Mouse (Mus musculus): Measurements from ENCODE around the gene Tshb.

DNA sequence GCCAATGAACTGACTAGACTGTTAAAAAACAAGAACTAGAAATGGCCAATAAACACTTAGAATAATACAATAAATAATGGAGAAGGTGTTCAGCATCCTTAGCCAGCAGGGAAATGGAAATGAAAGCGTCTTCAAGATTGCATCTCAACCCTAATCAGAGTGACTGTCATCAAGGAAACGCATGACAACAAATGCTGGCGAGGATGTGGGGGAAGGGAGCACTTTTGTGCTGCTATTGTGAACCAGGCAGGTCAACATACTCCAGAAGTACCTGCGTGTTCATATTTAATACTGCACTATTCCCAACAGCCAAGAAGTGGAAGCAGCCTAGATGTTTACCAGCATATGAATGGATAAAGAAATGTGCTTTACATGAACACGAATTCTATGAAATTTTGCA lies 53.1 kb downstream of the Tshb start:
- TF ChIP-seq CTCF (IDR thresholded peaks at IDR 0.05; ENCODE audit: borderline replicate concordance, insufficient read depth, low read length) (no peak), POLR2A (IDR thresholded peaks at IDR 0.05; ENCODE audit: low read depth, low read length) (no peak)
